Mouse (Mus musculus): ENCODE data around the gene Gak. TPM values are rescaled to one million over a fixed set of nuclear protein-coding genes. Genes with fewer than 3 reads are reported as not detected.

Gene Gak
- polyA plus RNA-seq, 1 experiment from 2014 or later = 40.8 TPM

DNA sequence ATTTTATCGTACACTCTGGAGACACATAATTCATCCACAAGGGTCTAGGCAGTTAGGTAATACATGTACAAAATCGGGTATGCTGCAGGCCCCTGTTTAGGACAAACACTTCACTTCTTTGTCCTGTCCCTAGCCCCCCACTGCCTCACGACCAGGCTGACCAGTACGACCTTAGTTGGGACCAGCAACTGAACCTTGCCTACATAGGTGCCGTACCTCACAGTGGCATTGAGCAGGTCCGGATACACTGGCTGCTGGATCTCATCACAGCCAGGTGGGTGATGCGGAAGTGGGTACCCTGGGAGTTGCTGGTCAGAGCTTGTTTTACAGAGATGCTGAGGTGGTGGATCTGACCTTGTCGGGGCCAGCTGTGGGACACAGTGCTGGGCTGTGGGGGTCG, 40.4 kb upstream of the Gak start:
- ATAC-seq (ENCODE audit: low FRiP score) = peak; percentile 31
- WGBS = 82% methylated on average over 9 of the region's 9 CpGs
- Histone ChIP-seq H3K27me3 (ENCODE audit: control insufficient read depth, insufficient read depth, low read length) (no peaks in the 10 kb centered on the region), H3K9ac (ENCODE audit: low read depth, low read length) (no peak overlapping the region), H3K4me3 (ENCODE audit: low read depth, low read length) (peak overlapping the region; percentile 51; the same call in 1 of the 2 replicates), H3K4me2 (replicated peaks; ENCODE audit: low read depth, low read length) (no peak overlapping the region), H3K4me1 (replicated peaks; ENCODE audit: control insufficient read depth, insufficient read depth, low read length) (0 out of 2 replicates have a peak, but pooled peaks cover 4% of the 10 kb centered on the region), H3K36me3 (ENCODE audit: control insufficient read depth, insufficient read depth, low read length) (no peaks in the 10 kb centered on the region), H3K9me3 (ENCODE audit: control insufficient read depth, low read length) (no peaks in the 10 kb centered on the region), H3K27ac (ENCODE audit: low read depth, low read length) (no peak overlapping the region)
- DNase-seq (ENCODE audit: low spot score) = no peak

GRCm38 (mm10) chr5:108668977-108669936, 39.7 kb upstream of the Gak start, which contains the start of gene Dgkq:
Gene Dgkq, minus strand, starts transcription at chr5:108669672.
- ATAC-seq (ENCODE audit: low FRiP score) (peak; percentile 86), DNase-seq (ENCODE audit: low spot score) (peak; percentile 85)
- 7% methylated on average over 40 of the region's 43 CpGs for WGBS
- Histone ChIP-seq H3K27ac (ENCODE audit: low read depth, low read length) (peak within 1 kb of the TSS; percentile 68), H3K27me3 (ENCODE audit: control insufficient read depth, insufficient read depth, low read length) (no peaks in the 10 kb centered on the region), H3K9ac (ENCODE audit: low read depth, low read length) (peak within 1 kb of the TSS; percentile 70), H3K9me3 (ENCODE audit: control insufficient read depth, low read length) (no peaks in the 10 kb centered on the region), H3K4me3 (ENCODE audit: low read depth, low read length) (peak within 1 kb of the TSS; percentile 51), H3K36me3 (ENCODE audit: control insufficient read depth, insufficient read depth, low read length) (no peaks in the 10 kb centered on the region), H3K4me2 (replicated peaks; ENCODE audit: low read depth, low read length) (peak within 1 kb of the TSS; percentile 75), H3K4me1 (replicated peaks; ENCODE audit: control insufficient read depth, insufficient read depth, low read length) (0 out of 2 replicates have a peak, but pooled peaks cover 4% of the 10 kb centered on the region)

DNA sequence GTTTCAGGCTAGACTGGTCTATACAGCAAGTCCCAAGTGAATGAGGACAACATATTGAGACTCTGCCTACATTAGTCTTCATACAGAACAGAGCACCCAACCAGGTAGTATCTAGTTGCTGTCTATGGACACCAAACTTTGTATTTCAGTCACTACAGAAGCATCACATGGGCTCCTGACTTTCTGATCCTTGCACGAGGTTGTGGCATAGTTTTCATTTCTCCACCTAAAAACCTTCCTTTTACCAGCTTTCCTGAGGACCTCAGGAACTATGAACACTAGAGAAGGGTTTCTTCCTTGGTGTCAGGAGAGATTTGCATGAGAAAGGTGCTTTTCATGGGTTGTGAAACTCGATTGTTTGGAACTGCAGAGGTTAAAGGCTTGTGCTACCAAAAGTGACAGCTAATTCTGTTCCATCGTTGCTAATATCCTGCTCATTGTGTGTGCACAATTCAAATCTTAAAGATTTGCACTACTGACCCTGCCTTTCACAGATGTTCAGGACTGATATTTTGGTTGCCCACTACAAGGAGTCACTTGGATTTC, 38.9 kb upstream of the Gak start:
- Histone ChIP-seq H3K27ac (ENCODE audit: low read depth, low read length) (no peak overlapping the region), H3K9me3 (ENCODE audit: control insufficient read depth, low read length) (no peaks in the 10 kb centered on the region), H3K9ac (ENCODE audit: low read depth, low read length) (peak overlapping the region; percentile 70), H3K4me1 (replicated peaks; ENCODE audit: control insufficient read depth, insufficient read depth, low read length) (0 out of 2 replicates have a peak, but pooled peaks cover 4% of the 10 kb centered on the region), H3K4me3 (ENCODE audit: low read depth, low read length) (peak overlapping the region; percentile 51), H3K4me2 (replicated peaks; ENCODE audit: low read depth, low read length) (peak overlapping the region; percentile 75), H3K27me3 (ENCODE audit: control insufficient read depth, insufficient read depth, low read length) (no peaks in the 10 kb centered on the region), H3K36me3 (ENCODE audit: control insufficient read depth, insufficient read depth, low read length) (no peaks in the 10 kb centered on the region)
- DNase-seq (ENCODE audit: low spot score) = peak; percentile 24
- WGBS = 18% methylated on average over 3 of the region's 3 CpGs
- ATAC-seq (ENCODE audit: low FRiP score) = no peak

- Histone ChIP-seq H3K27me3 (ENCODE audit: control insufficient read depth, insufficient read depth, low read length) (no peaks in the 10 kb centered on the region), H3K4me1 (replicated peaks; ENCODE audit: control insufficient read depth, insufficient read depth, low read length) (0 out of 2 replicates have a peak, but pooled peaks cover 4% of the 10 kb centered on the region), H3K4me3 (ENCODE audit: low read depth, low read length) (no peak overlapping the region), H3K4me2 (replicated peaks; ENCODE audit: low read depth, low read length) (no peak overlapping the region), H3K27ac (ENCODE audit: low read depth, low read length) (no peak overlapping the region), H3K36me3 (ENCODE audit: control insufficient read depth, insufficient read depth, low read length) (no peaks in the 10 kb centered on the region), H3K9ac (ENCODE audit: low read depth, low read length) (no peak overlapping the region), H3K9me3 (ENCODE audit: control insufficient read depth, low read length) (no peaks in the 10 kb centered on the region)
- ATAC-seq (ENCODE audit: low FRiP score) = no peak
- no peak for DNase-seq (ENCODE audit: low spot score)
- WGBS = 89% methylated on average over 2 of the region's 2 CpGs
These were observed 37.8 kb upstream of the Gak start for GRCm38 (mm10) chr5:108667370-108667769.

GRCm38 (mm10) chr5:108665066-108665465, 35.5 kb upstream of the Gak start:
- Histone ChIP-seq H3K4me3 (ENCODE audit: low read depth, low read length) (no peak overlapping the region), H3K9me3 (ENCODE audit: control insufficient read depth, low read length) (no peaks in the 10 kb centered on the region), H3K4me1 (replicated peaks; ENCODE audit: control insufficient read depth, insufficient read depth, low read length) (0 out of 2 replicates have a peak, but pooled peaks cover 4% of the 10 kb centered on the region), H3K9ac (ENCODE audit: low read depth, low read length) (no peak overlapping the region), H3K36me3 (ENCODE audit: control insufficient read depth, insufficient read depth, low read length) (no peaks in the 10 kb centered on the region), H3K27ac (ENCODE audit: low read depth, low read length) (no peak overlapping the region), H3K4me2 (replicated peaks; ENCODE audit: low read depth, low read length) (no peak overlapping the region), H3K27me3 (ENCODE audit: control insufficient read depth, insufficient read depth, low read length) (no peaks in the 10 kb centered on the region)
- DNase-seq (ENCODE audit: low spot score) (no peak), ATAC-seq (ENCODE audit: low FRiP score) (no peak)
- WGBS = 52% methylated on average over 3 of the region's 3 CpGs

DNA sequence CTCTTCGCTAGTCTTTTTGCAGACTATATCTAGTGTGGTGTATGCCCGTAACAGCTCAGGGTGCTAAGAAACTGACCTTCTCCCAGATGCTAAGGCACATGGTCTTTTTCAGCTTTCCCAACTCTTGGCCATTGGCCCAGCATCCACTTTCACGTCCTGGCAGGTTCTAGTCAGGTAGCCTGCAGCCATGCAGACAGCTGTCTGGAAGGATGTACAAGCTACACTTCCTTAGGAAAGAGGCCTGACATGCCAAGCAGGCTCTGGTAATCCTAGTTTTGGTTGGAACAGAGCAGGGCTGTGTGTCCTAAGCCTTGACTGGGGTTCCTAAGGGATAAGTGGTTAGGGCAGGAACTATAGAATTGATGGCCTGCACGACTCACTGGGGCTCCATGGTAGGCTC, 33.2 kb upstream of the Gak start:
- Histone ChIP-seq H3K27me3 (ENCODE audit: control insufficient read depth, insufficient read depth, low read length) (no peaks in the 10 kb centered on the region), H3K4me1 (replicated peaks; ENCODE audit: control insufficient read depth, insufficient read depth, low read length) (0 out of 2 replicates have a peak, but pooled peaks cover 5% of the 10 kb centered on the region), H3K9ac (ENCODE audit: low read depth, low read length) (no peak overlapping the region), H3K9me3 (ENCODE audit: control insufficient read depth, low read length) (no peaks in the 10 kb centered on the region), H3K36me3 (ENCODE audit: control insufficient read depth, insufficient read depth, low read length) (no peaks in the 10 kb centered on the region), H3K4me2 (replicated peaks; ENCODE audit: low read depth, low read length) (no peak overlapping the region), H3K4me3 (ENCODE audit: low read depth, low read length) (no peak overlapping the region), H3K27ac (ENCODE audit: low read depth, low read length) (no peak overlapping the region)
- ATAC-seq (ENCODE audit: low FRiP score) (no peak), DNase-seq (ENCODE audit: low spot score) (no peak)
- 81% methylated on average over 4 of the region's 4 CpGs for WGBS

DNA sequence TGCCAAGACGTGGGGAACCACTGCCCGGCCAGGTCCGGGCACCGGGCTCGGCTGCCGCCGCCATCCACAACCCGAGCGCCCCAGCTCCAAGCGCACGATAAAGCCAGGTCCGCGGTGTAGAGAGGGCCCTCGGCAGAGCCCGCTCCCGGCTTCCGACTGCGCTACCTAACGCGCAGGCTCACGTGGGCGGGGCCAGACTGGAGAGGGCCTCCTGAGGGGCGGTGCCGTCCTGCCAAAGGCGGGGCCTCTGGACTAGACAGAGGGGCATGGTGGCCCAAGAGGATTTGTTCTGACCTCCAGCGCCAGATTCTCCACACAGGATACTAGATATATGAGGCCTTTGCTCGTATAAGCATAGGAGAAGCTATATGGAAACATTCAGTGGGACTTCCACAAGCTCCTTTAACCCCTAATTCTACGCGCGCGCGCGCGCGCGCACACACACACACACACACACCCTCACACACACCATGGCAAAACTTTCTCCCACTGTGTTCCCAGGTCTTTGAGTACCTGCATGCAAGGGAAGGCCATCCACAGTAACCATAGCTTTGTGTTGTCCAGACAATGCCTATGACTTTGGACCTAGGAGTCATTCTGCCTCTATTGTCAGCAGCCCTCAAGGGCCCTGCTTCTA, 31.2 kb upstream of the Gak start:
- DNase-seq (ENCODE audit: low spot score) (peak; percentile 94), ATAC-seq (ENCODE audit: low FRiP score) (peak; percentile 99)
- peak overlapping the region; percentile 78 for H3K4me3 ChIP-seq (ENCODE audit: low read depth, low read length)
- H3K27me3 ChIP-seq (ENCODE audit: control insufficient read depth, insufficient read depth, low read length) = no peaks in the 10 kb centered on the region
- H3K9me3 ChIP-seq (ENCODE audit: control insufficient read depth, low read length) = no peaks in the 10 kb centered on the region
- no peak overlapping the region for H3K27ac ChIP-seq (ENCODE audit: low read depth, low read length)
- no peaks in the 10 kb centered on the region for H3K36me3 ChIP-seq (ENCODE audit: control insufficient read depth, insufficient read depth, low read length)
- WGBS = 12% methylated on average over 36 of the region's 36 CpGs
- peak overlapping the region; percentile 83 for H3K9ac ChIP-seq (ENCODE audit: low read depth, low read length)
- peak overlapping the region; percentile 91 for H3K4me2 ChIP-seq (replicated peaks; ENCODE audit: low read depth, low read length)
- 0 out of 2 replicates have a peak, but pooled peaks cover 5% of the 10 kb centered on the region for H3K4me1 ChIP-seq (replicated peaks; ENCODE audit: control insufficient read depth, insufficient read depth, low read length)

GRCm38 (mm10) chr5:108659698-108660631, 30.4 kb upstream of the Gak start, which contains the start of gene Idua:
Gene Idua, plus strand, starts transcription at chr5:108660331.
- Histone ChIP-seq H3K27ac (ENCODE audit: low read depth, low read length) (no peak within 1 kb of the TSS), H3K9me3 (ENCODE audit: control insufficient read depth, low read length) (no peaks in the 10 kb centered on the region), H3K36me3 (ENCODE audit: control insufficient read depth, insufficient read depth, low read length) (peaks cover 1% of the 10 kb centered on the region; the same call in 1 of the 2 replicates), H3K27me3 (ENCODE audit: control insufficient read depth, insufficient read depth, low read length) (no peaks in the 10 kb centered on the region), H3K4me2 (replicated peaks; ENCODE audit: low read depth, low read length) (peak within 1 kb of the TSS; percentile 91), H3K4me1 (replicated peaks; ENCODE audit: control insufficient read depth, insufficient read depth, low read length) (0 out of 2 replicates have a peak, but pooled peaks cover 5% of the 10 kb centered on the region), H3K9ac (ENCODE audit: low read depth, low read length) (peak within 1 kb of the TSS; percentile 83), H3K4me3 (ENCODE audit: low read depth, low read length) (peak within 1 kb of the TSS; percentile 78)
- no peak for DNase-seq (ENCODE audit: low spot score)
- 10% methylated on average over 24 of the region's 24 CpGs for WGBS
- ATAC-seq (ENCODE audit: low FRiP score) = peak; percentile 25

All from hindbrain, embryonic 11.5 days (tissue).